Mouse (Mus musculus) forelimb bud, embryonic 11.5 days (tissue): ENCODE data around the gene Nectin1.
A peak's percentile ranks its signal among the peaks of the same experiment; 100 is the strongest.

ENCODE experiments used
- DNase-seq: peaks from one replicate; pipeline ENCODE4 v3.0.0-alpha.2; 2012; ENCODE audit warnings: low read depth, low spot score

The Nectin1 gene

DNA sequence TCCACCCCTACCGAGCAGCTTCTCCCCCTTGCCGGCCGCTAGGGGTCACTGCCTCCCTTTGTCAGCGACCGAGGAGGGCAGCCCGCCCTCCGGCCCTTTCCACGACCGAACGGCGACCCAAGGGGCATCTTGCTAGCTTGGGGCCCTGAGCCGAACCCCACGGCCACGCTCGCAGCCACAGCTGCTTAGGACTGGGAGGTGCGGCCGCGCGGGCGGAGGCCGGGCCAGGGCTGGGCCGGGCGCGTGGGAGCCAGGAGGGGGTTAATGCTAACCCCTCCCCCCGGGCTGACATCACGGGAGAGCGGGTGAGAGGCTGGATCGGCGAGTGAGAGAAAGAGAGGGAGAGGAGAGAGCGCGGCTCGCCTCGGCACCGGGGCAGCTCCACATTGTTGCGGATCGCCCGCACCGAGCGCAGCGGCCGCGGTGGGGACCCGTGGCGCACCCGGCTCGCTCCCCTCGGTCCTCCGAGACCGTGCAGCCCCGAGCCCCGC, at the start of gene Nectin1:
Gene Nectin1, plus strand, starts transcription at position 338 of the 491 bp plus-strand sequence.
- peak; percentile 92 for DNase-seq

DNA sequence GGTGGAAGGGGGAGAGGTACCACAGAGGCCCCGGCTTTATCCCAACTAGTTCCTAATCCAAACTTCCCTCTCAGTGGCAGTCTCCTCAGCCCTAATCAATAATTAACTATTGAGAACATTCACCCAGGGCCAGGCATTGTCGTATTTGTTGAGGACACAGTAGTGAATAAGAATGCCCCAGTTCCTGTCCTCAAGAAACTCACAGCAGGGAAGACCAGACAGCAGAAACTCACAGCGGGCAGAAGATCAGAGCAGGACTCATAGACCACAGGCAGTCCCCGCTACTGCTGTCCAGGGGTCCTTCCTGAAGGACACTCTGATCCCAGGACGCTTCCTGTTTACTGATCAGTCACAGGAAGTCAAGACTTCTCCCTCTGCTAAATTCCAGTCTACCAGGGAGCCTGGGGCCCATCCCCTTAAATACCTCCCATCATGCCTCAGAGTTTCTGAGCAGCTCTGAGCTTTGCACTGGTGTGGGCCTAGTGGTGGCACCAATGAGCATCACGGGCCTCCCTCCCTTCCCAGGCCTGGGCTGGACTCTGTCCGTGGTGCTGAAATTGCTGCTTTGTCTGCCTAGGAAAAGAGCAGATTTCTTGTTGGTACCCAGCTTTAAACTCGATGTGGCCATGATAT, 45.6 kb upstream of the Nectin1 start:
- DNase-seq: peak; percentile 89

DNA sequence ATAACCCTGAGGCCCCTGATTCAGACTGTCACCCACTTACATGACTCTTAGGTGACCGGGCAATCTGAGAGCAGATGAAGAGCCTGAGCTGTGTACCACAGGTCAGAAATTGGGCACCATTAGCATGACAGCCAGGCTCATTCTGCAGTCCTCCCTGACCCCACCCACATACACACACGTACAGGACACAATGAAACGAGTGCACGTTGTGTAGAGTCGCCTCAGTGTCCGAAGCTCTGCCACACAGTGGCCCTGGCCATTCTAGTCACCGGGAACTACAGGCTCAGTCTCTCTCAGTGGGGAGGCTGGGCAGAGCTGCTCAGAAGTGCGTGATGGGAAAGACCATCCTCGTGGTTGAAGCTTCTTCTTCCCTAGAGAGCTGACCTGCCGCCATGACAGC, 44.9 kb upstream of the Nectin1 start:
- DNase-seq: no peak

DNA sequence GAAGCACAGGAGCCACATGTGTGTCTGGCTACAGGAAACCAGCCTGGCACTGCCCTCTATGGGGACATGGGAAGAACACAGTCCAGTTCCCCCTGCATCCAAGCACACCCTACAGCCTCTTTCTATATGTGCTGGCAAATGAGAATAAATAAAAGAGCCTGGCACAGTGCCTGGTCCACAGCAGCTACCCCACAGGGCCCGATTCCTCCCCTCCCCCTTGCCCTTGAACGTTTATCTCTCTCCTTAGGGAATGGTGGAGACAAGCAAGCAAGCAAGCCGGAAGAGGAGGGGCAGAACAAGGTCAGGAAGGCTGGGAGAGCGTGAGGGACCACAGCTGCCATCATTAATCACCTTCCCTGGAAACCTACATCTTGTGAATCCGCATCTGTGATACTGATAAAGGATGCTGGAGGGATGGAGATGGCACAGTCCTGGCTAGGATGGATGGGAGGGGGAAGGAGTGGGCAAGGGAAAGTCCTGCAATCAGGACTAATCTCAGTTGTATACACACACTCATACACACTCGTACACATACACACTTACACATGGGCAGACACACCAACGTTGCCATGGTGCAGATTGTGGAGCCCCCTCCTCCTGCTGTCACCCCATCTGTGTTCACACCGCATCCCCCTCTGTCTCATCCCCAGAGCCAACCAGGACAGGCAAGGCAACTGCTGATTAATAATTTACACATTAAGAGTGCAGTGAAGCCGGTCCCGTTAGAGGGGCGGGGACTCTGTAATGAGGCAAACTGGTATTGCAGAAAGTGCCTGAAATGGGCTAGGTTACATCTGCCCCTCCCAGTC, 44.2 kb upstream of the Nectin1 start:
- no peak for DNase-seq

DNA sequence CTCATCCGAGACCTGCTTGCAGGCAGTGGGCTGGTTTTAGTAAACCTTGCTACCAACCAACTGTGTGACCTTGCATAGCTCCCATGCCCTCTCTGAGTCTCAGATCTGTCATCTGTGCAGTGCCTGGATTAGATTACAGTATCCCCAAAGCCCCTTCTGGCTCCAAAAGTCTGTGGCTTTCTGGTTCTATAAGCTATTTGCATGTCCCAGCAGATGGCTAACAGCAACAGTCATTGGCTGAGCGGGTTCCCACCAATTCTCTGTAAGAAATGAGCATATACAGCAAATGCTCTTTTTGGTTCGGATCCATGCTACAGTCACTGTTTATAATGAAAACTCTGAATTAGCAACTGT, 43.6 kb upstream of the Nectin1 start:
- DNase-seq: no peak

DNA sequence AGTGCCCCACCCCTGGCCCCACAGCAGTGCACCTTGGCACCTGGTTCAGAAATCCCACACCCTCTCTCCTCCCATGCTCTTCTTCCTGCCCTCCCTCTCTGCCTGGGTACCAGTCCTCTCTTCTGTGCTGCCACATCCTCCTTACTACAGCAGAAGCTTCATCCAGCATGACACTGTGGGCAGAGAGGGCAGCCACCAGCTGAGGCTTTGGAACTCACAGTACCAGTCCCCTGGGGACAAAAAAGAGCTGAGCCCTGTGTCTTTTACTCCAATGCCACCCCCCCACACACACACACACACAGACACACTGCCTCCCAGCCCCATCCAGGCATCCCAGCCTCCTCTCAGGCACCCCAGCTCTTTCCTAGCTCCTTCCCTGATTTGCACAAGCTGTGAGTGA, 42.0 kb upstream of the Nectin1 start:
- DNase-seq: no peak

DNA sequence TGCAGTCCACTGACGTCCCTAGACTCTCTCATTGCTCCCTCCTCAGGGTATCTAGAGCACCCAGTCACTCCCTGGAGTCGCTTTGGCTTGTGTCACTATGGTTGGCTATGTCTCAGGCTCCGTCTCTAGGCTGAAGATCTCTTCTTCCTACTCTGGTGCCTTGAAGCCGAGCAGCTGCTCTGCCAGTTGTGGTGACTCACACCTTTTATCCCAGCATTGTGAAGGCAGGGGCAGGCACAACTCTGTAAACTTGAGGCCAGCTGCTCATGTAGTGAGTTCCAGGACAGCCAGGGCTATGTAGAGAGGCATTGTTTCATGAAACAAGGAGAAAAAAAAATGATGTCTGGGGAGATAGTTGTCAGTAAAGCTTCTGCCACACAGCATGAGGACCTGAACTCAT, 36.2 kb upstream of the Nectin1 start:
- no peak for DNase-seq

DNA sequence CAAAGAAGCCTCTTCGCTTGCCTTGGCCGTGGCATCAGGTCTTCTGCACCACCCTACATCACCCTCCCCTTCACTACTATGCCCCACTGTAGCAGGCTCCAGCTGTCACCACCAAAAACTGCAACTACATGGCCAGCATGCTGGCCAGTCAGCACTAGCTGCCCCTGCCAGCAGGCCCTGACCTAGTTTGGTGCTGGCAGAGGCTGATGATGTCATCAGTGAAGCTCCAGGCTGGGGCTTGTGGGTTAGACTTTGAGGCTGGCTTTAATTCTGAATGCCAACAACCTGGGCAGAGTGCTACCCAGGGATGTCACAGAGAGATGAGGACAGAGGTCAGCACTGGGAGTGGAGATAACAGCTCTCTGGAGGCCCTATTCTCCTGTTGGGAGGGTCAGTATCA, 35.1 kb upstream of the Nectin1 start:
- DNase-seq: no peak

DNA sequence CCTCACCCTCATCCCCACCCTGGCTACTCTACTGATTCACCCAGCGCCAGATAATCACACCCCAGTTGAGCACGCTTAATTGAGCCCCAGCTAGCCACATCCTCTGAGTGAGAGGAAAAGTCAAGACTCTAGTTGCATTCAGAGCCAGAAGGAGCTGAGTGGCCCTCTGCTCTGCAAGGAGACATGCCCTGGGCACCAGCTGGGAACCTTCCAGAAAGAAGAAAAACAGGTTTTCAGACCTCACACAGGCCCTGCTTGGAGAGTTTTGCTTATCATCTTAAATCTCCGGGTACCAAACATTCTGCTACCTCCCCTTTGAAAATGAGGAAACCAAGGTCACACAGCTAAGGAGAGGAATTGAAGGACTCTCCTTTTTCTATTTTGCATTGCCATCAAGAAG, 30.4 kb upstream of the Nectin1 start:
- DNase-seq: no peak

DNA sequence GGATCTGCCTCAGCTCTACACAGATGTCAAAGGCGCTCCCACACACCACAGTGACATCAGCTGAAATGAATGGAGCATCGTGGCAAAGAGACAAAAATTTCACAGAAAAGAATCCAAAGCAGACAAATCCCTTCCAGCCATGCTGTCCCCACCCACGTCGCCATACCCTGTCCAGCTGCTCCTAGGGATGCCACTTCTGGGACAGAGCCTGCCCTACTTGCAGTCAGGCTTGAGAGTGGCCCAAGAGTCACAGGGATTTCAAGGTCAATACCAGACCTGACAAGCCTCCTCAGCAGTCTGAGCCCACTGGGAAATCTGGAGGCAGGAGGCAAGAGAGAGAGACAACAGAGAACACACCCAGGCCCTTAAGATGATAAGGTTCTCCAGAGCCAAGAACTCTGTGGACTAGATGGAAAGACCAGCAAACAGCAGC, 24.4 kb upstream of the Nectin1 start:
- no peak for DNase-seq

DNA sequence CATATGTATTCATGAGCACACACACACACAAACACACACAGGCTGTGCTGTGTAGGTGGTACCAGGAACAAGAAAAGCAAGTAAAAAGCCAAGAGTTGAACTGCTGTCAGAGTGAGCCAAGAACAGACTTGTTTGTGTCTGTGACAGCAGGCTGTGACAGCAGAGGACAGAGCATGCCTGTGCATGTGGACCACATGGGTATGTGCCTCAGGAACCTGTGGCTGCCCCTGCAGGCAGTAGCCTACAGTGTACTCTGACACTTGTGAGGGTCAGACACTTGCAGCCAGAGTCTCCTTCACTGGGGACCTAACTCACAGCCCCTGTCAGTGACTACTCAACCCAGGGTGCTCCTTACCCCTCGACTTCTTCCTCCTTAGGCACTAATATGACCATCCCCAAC, 23.7 kb upstream of the Nectin1 start:
- DNase-seq: no peak

DNA sequence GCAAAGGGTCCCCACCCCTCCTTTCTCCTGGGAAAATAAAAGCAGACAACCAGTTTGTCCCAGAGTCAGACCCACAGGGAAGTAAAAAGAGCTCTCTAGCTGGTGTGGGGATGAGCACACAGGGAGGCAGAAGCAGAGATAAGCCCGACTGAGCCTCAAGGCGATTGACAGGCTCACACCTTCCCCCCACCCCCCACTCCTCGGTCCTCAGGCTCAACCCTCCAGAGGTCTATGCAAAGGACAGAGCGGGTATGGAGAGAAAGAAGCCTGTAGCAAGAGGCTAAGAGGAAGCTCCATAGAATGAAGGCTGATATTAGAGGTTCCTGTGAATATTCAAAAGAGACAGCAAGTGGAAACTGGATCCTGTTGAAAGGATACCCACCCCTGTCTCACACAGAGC, 19.7 kb upstream of the Nectin1 start:
- no peak for DNase-seq

DNA sequence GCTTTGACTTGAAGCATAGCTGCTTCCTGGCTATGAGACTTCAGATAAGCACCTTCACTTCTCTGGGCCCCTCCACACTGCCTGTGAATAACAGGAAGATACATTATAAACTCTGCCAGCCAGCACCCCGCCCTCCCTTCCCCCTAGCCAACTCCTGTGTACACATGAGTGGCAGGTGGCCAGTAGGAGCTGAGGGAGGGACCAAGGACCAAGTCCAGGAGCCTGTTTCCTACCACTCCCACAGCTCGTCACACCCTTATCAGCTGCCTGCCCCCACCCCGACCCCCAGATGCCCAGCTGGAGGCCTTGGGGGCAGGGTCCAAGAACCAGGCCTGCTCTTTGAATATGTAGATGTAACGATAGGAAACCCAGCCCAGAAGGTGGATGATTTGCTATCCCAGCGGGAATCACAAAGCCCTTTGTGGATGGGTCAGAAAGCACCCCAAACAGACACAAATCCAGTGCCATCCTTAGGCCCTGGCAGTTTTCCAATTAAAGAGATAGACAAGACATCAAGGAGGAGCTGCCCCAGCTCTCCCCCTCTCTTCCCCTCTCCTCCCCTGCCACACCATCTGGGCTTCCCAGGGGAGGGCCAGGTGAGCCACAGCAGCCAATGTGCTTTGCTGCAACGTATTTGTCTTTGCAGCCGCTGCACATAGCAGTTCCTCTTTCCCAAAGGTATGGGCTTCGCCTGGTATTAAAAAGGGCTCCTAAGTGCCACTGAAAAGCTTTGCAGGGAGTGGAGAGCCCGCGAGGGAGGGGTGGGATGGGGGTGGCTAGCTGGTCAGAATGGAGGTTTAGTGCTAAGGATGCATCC, 14.1 kb upstream of the Nectin1 start:
- no peak for DNase-seq

DNA sequence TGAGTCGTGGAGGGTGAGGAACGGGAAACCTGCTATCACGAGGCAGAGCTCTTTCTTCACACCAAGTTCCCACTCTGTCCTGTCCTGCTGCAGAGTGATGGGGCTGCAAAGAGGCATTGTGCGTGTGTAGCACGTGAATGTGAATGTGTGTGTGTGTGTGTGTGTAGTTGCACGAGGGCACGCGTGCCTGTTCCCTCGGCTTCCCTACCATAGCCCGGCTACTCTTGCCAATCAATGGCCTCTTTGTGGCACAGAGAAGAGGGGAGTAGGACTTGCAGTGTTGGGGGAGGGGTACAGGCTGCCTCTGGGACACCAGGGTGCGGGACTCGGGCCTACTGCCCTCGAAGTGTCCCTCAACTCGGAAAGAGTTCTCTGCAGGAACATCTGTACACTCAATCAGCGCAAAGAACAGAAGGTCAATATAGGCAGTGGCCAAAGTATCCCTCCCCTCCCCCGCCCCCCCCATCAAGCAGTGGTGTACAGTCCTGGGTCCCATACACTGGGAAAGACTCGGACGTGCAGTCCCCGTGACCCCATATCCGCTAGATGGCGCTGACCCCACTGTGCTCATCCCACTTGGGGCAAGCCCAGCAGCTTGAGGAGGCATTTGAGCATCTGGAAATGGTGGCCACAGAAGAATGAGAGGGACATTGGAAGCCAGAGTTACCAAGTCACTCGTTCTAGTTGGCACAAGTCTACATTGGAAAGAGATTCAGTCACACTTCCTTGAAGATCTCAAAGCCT, 13.3 kb upstream of the Nectin1 start:
- no peak for DNase-seq

DNA sequence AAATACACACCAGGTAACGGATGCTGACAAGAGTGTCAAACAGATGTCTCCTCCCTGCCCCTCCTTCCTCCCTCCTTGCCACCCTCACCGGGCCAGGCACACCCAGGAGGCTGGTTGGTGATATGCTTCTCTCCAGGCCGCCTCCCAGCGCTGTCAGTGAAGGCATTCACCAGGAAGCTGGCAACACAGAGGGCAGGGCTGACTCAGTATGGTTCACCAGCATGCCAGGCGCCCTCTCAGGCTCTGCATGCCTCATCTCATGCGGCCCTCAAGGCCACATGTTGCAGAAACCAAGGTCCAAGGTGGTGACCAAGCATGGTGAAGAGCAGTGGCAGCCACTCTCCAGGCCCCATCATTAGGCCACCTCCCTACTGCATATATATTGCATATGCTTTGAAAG, 11.9 kb upstream of the Nectin1 start:
- DNase-seq: no peak

DNA sequence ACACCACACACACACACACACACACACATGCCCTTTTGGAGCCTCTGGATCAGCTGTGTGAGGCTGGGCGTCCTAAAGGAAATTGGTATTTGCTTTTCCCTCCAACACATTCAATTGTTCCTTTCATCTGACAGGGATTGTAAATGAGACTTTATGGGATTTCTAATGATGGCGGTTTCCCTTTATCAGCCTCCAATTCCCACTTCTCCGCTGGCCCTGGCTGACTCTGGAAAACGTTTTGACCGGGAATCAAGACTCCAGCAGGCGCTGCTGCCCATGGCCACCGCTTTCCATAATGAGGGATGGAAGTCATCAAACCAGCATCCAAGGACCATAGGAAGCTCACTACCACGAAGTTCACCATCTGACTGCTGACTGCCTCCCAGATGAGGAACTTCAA, 11.1 kb upstream of the Nectin1 start:
- DNase-seq: no peak

DNA sequence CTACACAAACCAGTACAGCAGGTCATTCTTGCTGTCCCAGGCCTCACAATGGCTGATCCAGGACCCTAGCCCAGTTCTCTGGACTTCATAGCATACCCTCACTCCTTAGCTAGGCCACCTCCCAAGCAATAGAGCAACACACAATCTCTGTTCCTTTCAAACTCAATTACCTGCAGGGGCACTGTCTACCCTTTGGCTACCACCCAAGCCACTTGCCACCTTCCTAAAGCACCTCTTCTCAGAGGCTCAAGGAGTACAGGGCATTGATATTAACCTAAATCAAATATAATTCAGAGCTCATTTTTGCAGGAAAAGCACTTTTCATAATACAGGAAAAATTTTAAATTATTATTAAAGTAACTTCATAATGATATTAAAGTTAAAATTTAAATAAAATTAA, 8.8 kb upstream of the Nectin1 start:
- no peak for DNase-seq

DNA sequence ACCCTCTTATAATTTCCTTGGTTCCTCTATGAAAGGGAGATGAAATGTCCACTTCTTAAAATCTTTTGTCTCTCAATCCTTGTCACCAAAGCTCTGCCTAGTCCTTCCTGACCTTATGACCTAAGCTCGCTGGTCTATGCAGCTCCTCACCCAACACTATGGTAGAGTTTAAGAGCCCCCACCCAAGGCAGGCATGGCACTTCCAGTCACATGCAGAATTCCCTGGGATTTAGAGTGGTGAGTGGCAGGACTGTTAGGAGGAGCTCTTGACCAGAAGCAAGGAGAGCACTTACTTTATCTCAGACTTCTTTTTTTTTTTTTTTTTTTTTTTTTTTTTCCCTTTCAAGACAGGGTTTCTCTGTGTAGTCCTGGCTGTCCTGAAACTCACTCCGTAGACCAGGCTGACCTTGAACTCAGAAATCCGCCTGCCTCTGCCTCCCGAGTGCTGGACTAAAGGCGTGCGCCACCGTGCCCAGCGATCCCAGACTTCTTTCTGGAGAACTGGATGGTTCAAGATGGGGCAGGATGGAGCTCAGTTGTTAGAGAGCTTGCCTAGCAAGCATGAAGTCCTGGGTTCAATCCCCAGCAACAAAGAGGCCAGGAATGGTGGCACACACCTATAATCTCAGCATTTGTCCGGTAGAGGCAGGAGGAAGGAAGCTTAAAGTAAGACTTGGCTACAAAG, 7.6 kb upstream of the Nectin1 start:
- no peak for DNase-seq

DNA sequence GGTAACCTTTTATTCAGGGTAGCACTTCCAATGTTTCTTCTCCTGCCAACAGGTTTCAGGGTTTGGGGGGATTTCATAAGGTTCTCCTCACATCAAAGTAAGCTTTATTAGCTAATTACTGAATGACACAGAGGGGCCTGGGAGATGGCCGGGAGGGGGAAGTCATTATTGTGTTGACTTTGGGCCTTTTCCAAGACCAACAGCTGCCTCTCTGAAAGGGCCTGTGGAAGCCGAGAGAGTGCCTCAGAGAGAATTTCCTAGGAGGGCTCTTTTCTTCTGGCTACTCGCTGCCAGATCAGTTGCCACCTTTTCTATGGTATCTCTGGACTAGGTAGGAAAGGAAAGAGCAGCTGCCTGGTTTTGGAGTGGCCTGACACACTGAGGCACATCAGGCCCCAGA, 6.5 kb upstream of the Nectin1 start:
- no peak for DNase-seq

DNA sequence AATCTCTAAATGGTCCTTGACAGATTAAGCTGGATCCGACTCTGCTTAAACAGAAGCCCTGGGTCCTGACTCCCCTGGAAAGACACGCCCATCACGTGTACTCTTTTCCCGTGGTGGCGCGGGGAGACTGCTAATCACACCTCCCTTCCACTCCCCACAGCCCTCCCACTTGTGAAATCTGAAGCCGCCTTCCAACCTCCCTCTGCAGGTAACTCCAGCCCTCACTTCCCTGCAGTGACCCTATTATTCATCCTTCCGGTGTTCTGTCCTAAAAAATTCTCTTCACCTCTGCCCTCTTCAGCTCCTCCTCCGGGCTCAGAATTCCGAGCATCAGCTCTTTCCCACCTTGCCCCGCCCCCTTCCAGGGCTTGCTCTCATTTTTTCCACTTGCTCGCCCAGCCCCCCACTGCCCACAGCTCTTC, 5.9 kb upstream of the Nectin1 start:
- DNase-seq: no peak

DNA sequence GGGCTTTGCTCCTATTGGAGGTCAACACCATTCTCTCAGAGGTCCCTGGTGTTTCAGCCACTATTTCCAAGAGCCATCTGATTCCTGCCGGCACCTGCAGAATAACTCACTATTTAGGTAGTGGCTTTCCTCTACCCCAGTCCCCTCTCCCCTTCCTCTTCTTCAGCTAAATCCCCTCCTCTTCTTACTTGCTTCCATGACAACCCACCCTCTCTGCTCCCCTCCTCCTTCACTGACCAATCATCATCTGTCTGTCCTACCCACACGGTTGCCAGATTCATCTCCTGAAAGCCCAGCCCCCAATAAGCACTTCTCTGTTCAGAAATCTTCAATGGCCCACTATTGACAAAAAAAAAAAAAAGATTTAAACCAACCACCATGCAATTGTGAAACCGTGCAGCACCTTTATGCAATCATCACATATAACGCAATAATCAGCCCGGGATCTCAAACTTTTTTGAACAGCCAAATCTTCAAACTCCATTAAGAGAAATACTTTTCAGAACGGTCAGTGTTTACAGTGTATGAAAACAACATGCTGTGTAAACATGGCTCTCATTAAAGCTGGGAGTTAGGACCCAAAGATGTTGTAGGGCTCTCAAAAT, 5.2 kb upstream of the Nectin1 start:
- DNase-seq: no peak
